Mouse (Mus musculus): ENCODE results near the gene Gm4969.

The Gm4969 gene

GRCm38 (mm10) chr7:19118028-19118771 is at the start of gene Gm4969:
TSS of gene Gm4969 (minus strand) at chr7:19118368.
- peak; percentile 86 for DNase-seq

- DNase-seq: no peak
Measured at GRCm38 (mm10) chr7:19166990-19167389, 48.8 kb upstream of the Gm4969 start.

GRCm38 (mm10) chr7:19165656-19166423 is 47.7 kb upstream of the Gm4969 start, which contains the start of gene Gipr:
TSS of gene Gipr (minus strand) at chr7:19166127.
- DNase-seq: no peak

GRCm38 (mm10) chr7:19164978-19165377 is 46.8 kb upstream of the Gm4969 start:
- DNase-seq: no peak

- no peak for DNase-seq
Measured at GRCm38 (mm10) chr7:19164189-19164588, 46.0 kb upstream of the Gm4969 start.

GRCm38 (mm10) chr7:19163752-19164151 is 45.6 kb upstream of the Gm4969 start:
- no peak for DNase-seq

GRCm38 (mm10) chr7:19162928-19163327 is 44.8 kb upstream of the Gm4969 start:
- DNase-seq: no peak

GRCm38 (mm10) chr7:19160115-19160514 is 41.9 kb upstream of the Gm4969 start:
- DNase-seq: no peak

GRCm38 (mm10) chr7:19159411-19159810 is 41.2 kb upstream of the Gm4969 start:
- DNase-seq: no peak

- no peak for DNase-seq
Measured at GRCm38 (mm10) chr7:19158601-19159000, 40.4 kb upstream of the Gm4969 start.

- peak; percentile 91 for DNase-seq
Measured at GRCm38 (mm10) chr7:19157160-19157800, 39.1 kb upstream of the Gm4969 start.

GRCm38 (mm10) chr7:19155825-19156475 is 37.8 kb upstream of the Gm4969 start:
- no peak for DNase-seq

- no peak for DNase-seq
Measured at GRCm38 (mm10) chr7:19154796-19155195, 36.6 kb upstream of the Gm4969 start.

GRCm38 (mm10) chr7:19151121-19151520 is 33.0 kb upstream of the Gm4969 start:
- peak; percentile 48 for DNase-seq

GRCm38 (mm10) chr7:19149626-19150025 is 31.5 kb upstream of the Gm4969 start, which contains the start of gene Snrpd2:
TSS of gene Snrpd2 (plus strand) at chr7:19149722.
- DNase-seq: peak; percentile 95

GRCm38 (mm10) chr7:19148875-19149541 is 30.8 kb upstream of the Gm4969 start, which contains the start of gene Qpctl:
TSS of gene Qpctl (minus strand) at chr7:19149291.
- DNase-seq: peak; percentile 99

- no peak for DNase-seq
Measured at GRCm38 (mm10) chr7:19148180-19148874, 30.2 kb upstream of the Gm4969 start.

- DNase-seq: no peak
Measured at GRCm38 (mm10) chr7:19147497-19148045, 29.4 kb upstream of the Gm4969 start.

GRCm38 (mm10) chr7:19146793-19147192 is 28.6 kb upstream of the Gm4969 start:
- DNase-seq: peak; percentile 63

- DNase-seq: peak; percentile 33
Measured at GRCm38 (mm10) chr7:19137380-19137779, 19.2 kb upstream of the Gm4969 start.

- peak; percentile 41 for DNase-seq
Measured at GRCm38 (mm10) chr7:19136673-19137334, 18.6 kb upstream of the Gm4969 start.

All from cerebellum, adult 11-12 months (tissue).